Mouse (Mus musculus) testis, adult 2 months (tissue): ENCODE measurements at regions not wholly inside any gene's neighbourhood (a gene's known extent, or its start where the extent isn't known, plus 50 kb on each side); places are given as distances from the start of the nearest gene placed in this dataset.

Experiments
- H3K27ac ChIP-seq: fragments of 200-500 bp; 2 replicates; pipeline ENCODE4 v1.5.1; 2012; ENCODE audit warnings: low read depth, low read length; ENCODE audit not compliant: control insufficient read depth, insufficient read depth
- H3K27me3 ChIP-seq: fragments of 200-500 bp; 2 replicates; pipeline ENCODE4 v1.6.1; 2012; ENCODE audit warnings: mild to moderate bottlenecking, low read length, moderate library complexity; ENCODE audit not compliant: control insufficient read depth, insufficient read depth
- H3K36me3 ChIP-seq: fragments of 200-500 bp; 2 replicates; pipeline ENCODE4 v1.6.1; 2012; ENCODE audit warnings: mild to moderate bottlenecking, low read length; ENCODE audit not compliant: control insufficient read depth, insufficient read depth
- H3K4me1 ChIP-seq: fragments of 200-500 bp; 2 replicates; pipeline ENCODE4 v1.6.1; 2012; ENCODE audit warnings: low read length; ENCODE audit not compliant: control insufficient read depth, insufficient read depth
- H3K4me3 ChIP-seq: fragments of 200-500 bp; 2 replicates; pipeline ENCODE4 v1.5.1; 2012; ENCODE audit warnings: low read depth, mild to moderate bottlenecking, low read length, moderate library complexity, mixed read lengths; ENCODE audit not compliant: control insufficient read depth
- CTCF ChIP-seq: fragments of 200-500 bp; IDR thresholded peaks from 2 replicates; pipeline ENCODE4 v1.5.1; 2012; ENCODE audit warnings: low read depth, mild to moderate bottlenecking, inconsistent platforms, low read length, moderate library complexity; ENCODE audit not compliant: control insufficient read depth, insufficient read depth, insufficient replicate concordance
- POLR2A ChIP-seq: fragments of 200-500 bp; IDR thresholded peaks from 2 replicates; pipeline ENCODE4 v1.6.1; 2012; ENCODE audit warnings: low read depth, mild to moderate bottlenecking, inconsistent platforms, low read length, moderate library complexity; ENCODE audit not compliant: control insufficient read depth

GRCm38 (mm10) chr12:25165650-25166049 lies 68.7 kb upstream of the Id2 start:
- H3K4me3 ChIP-seq = no peak overlapping the region
- H3K27ac ChIP-seq = no peak overlapping the region
- no peaks in the 10 kb centered on the region for H3K27me3 ChIP-seq
- TF ChIP-seq POLR2A (no peak), CTCF (no peak)
- H3K36me3 ChIP-seq = no peaks in the 10 kb centered on the region
- peaks cover 2% of the 10 kb centered on the region; the same call in 1 of the 2 replicates for H3K4me1 ChIP-seq

DNA sequence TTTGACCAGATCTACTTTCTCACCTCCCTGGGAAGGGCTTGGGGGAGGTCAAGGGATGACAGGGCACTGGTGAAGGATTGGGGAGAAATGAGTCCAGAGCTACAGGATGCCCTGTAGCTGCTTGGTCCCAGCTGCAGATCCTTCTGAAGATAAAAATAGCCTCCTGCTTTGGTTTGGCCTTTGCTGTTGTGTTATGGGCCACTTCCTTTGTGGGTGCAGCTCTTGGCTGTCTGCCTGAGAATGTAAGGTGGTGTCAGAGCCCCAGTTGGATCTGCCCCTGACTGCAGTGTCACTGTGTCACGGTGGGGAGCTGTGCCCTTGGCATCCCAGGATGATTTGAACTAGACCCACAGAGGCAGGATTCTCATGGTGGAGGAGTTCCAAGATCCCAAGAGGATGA lies 67.8 kb upstream of the Id2 start:
- no peak overlapping the region for H3K4me3 ChIP-seq
- no peak overlapping the region for H3K27ac ChIP-seq

DNA sequence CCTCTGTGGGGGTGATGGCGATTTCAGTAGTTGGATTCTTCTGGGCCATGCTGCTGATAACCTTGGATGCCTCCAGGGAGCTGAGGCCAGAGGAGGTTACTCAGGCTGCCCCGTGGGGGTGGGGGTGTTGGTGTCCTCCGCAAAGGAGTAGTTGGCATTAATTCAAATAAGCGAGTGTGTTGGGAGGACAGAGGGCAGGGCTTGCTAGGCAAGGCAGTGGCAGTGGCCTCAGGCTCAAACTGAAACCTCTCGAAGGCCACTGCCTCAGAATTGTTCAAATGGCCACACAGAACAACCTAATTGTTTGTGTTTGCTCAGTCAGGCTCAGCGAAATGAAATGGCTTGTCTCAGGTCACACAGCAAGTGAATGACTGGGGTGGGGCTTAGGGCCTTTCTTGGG lies 66.6 kb upstream of the Id2 start:
- H3K4me3 ChIP-seq = no peak overlapping the region
- H3K27me3 ChIP-seq = no peaks in the 10 kb centered on the region
- H3K4me1 ChIP-seq = peaks cover 2% of the 10 kb centered on the region; the same call in 1 of the 2 replicates
- no peak overlapping the region for H3K27ac ChIP-seq
- no peaks in the 10 kb centered on the region for H3K36me3 ChIP-seq
- no peak for TF ChIP-seq CTCF
- no peak for TF ChIP-seq POLR2A

More for the DNA sequence above, 67.8 kb upstream of the Id2 start:
- TF ChIP-seq POLR2A (no peak), CTCF (no peak)
- H3K36me3 ChIP-seq = no peaks in the 10 kb centered on the region
- H3K4me1 ChIP-seq = peaks cover 2% of the 10 kb centered on the region; the same call in 1 of the 2 replicates
- H3K27me3 ChIP-seq = no peaks in the 10 kb centered on the region

GRCm38 (mm10) chr12:25162843-25163242 lies 65.9 kb upstream of the Id2 start:
- peaks cover 2% of the 10 kb centered on the region; the same call in 1 of the 2 replicates for H3K4me1 ChIP-seq

GRCm38 (mm10) chr12:25161939-25162338 lies 65.0 kb upstream of the Id2 start:
- Histone ChIP-seq H3K36me3 (no peaks in the 10 kb centered on the region), H3K27me3 (no peaks in the 10 kb centered on the region), H3K4me3 (no peak overlapping the region), H3K4me1 (peaks cover 2% of the 10 kb centered on the region; the same call in 1 of the 2 replicates), H3K27ac (no peak overlapping the region)
- no peak for TF ChIP-seq POLR2A
- no peak for TF ChIP-seq CTCF

More at GRCm38 (mm10) chr12:25162843-25163242, 65.9 kb upstream of the Id2 start:
- Histone ChIP-seq H3K27ac (no peak overlapping the region), H3K36me3 (no peaks in the 10 kb centered on the region), H3K4me3 (no peak overlapping the region), H3K27me3 (no peaks in the 10 kb centered on the region)
- TF ChIP-seq POLR2A = no peak

DNA sequence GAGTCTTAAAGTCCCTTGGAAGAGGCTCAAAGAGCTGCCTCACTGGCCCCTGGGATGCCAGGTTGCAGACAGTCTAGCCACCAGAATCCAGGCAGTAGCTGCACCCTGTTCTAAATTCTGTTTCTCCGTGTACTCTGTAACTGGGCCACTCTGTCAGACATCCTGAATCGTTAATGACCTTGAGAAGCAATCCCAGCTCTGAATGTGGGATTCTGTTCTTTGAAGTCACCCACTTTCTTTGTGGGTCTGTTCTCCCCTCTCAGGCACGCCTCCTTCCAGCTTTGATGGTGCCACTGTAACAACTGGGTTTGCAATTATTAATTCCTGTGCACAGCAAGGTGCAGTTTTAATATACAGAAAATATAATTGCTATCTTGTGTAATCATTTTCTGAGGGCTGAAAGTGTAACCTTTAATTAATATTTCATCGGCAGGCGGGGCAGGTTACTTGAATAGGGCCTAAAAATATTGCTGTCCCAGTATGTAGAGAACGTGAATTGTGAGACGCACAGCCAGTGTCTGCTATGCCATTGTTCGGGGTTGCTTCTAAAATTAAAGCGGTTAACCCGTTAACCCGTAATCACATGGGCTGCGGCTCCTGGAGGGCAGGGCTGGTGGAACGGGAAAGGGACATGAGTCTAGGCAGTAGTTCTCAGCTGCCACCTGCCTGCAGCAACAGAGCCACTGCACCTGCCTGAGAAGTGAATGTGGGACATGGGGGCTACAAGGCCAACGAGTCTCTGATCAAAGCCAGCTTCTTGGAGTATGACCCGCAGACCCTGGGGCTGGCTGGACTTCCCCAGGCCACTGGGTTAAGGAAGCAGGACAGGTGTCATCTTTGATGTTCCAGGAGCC lies 64.3 kb upstream of the Id2 start:
- no peak for TF ChIP-seq CTCF
- Histone ChIP-seq H3K4me1 (peaks cover 2% of the 10 kb centered on the region; the same call in 1 of the 2 replicates), H3K27ac (no peak overlapping the region), H3K27me3 (no peaks in the 10 kb centered on the region), H3K4me3 (no peak overlapping the region), H3K36me3 (no peaks in the 10 kb centered on the region)

GRCm38 (mm10) chr12:25159091-25159490 lies 62.2 kb upstream of the Id2 start:
- Histone ChIP-seq H3K4me1 (peaks cover 2% of the 10 kb centered on the region; the same call in 1 of the 2 replicates), H3K4me3 (no peak overlapping the region), H3K27me3 (no peaks in the 10 kb centered on the region), H3K36me3 (no peaks in the 10 kb centered on the region), H3K27ac (no peak overlapping the region)
- TF ChIP-seq POLR2A (no peak), CTCF (no peak)
